Mouse (Mus musculus) liver, adult 2 months (tissue): ENCODE measurements around the gene Zfp715. TPM values are rescaled to one million over a fixed set of nuclear protein-coding genes. Genes with fewer than 3 reads are reported as not detected.
"Not testable (repeated sequence)": the region's sequence is repeated elsewhere in the genome, so short reads cannot be mapped to it uniquely, and the experiment has no call there.

ENCODE experiments used
- DNase-seq: peaks from one replicate; pipeline ENCODE4 v3.0.0-alpha.2; 2011; ENCODE audit warnings: low read depth, low spot score; ENCODE audit errors: extremely low read depth
- H3K27ac ChIP-seq: fragments of 200-500 bp; replicated peaks from 2 replicates; pipeline ENCODE4 v1.5.1; 2012; ENCODE audit warnings: low read depth, mild to moderate bottlenecking, control low read depth, inconsistent platforms, low read length; ENCODE audit not compliant: insufficient read depth
- H3K27me3 ChIP-seq: fragments of 200-500 bp; 2 replicates; pipeline ENCODE4 v1.6.1; 2012; ENCODE audit warnings: mild to moderate bottlenecking, moderate library complexity, low read length, inconsistent platforms; ENCODE audit not compliant: control insufficient read depth, insufficient read depth
- H3K36me3 ChIP-seq: fragments of 200-500 bp; 2 replicates; pipeline ENCODE4 v1.6.1; 2012; ENCODE audit warnings: low read length, inconsistent platforms; ENCODE audit not compliant: control insufficient read depth, insufficient read depth
- H3K4me1 ChIP-seq: fragments of 200-500 bp; 2 replicates; pipeline ENCODE4 v1.6.1; 2011; ENCODE audit warnings: low read length; ENCODE audit not compliant: control insufficient read depth, insufficient read depth
- H3K4me3 ChIP-seq: fragments of 200-500 bp; 2 replicates; pipeline ENCODE4 v1.5.1; 2011; ENCODE audit warnings: low read depth, mild to moderate bottlenecking, control low read depth, low read length, moderate library complexity; ENCODE audit not compliant: insufficient read depth
- H3K79me2 ChIP-seq: fragments of 200-500 bp; 2 replicates; pipeline ENCODE4 v1.6.1; 2012; ENCODE audit warnings: inconsistent platforms, mild to moderate bottlenecking, low read length, moderate library complexity; ENCODE audit not compliant: control insufficient read depth, insufficient read depth
- H3K9ac ChIP-seq: fragments of 200-500 bp; 2 replicates; pipeline ENCODE4 v1.6.1; 2012; ENCODE audit warnings: low read depth, mild to moderate bottlenecking, control low read depth, inconsistent platforms, low read length
- CTCF ChIP-seq: fragments of 200-500 bp; IDR thresholded peaks from 2 replicates; pipeline ENCODE4 v1.5.1; 2011; ENCODE audit warnings: low read depth, low read length, control low read depth
- POLR2A ChIP-seq: fragments of 200-500 bp; IDR thresholded peaks from 2 replicates; pipeline ENCODE4 v1.6.1; 2011; ENCODE audit warnings: low read length, control low read depth; ENCODE audit not compliant: insufficient read depth; ENCODE audit errors: extremely low read depth
- WGBS: fragments of 180-500 bp; shearing (Covaris S2); methylation state at CpG from one replicate; pipeline ENCODE4 v1.1.7; 2018; 5-methylcytosine and 5-hydroxymethylcytosine counted together
- polyA plus RNA-seq: library from polyadenylated mRNA; depleted of rRNA; stranded (reverse); fragments of >200 nt; gene quantifications from 2 replicates; pipeline ENCODE4 v1.2.3, GENCODE M21; 2012
- total RNA-seq: library from RNA; depleted of rRNA; stranded (reverse); fragments of >200 nt; gene quantifications from 2 replicates; pipeline ENCODE4 v1.2.3, GENCODE M21; 2014

Gene Zfp715
- total and polyA plus RNA-seq, 2 experiments = 1.8 to 12.2 TPM

DNA sequence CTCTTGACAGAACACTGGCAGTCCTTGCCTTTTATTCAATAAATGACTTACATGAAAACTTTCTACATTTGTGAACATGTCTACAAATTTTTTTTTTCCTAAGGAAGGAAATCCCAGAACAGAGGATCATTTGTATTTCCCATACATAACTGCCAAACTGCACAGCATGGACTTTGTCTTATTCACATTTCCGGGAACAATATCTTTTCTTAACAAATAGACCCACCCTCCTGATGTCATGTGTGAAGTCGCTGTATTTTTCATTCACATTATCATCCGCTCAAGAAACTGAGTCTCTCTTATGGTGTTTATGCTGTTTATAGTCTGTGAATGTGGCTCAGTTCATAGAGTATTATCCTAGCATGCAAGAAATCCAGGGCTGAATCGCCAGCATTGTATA, 40.7 kb upstream of the Zfp715 start:
- TF ChIP-seq CTCF (no peak), POLR2A (no peak)
- Histone ChIP-seq H3K36me3 (no peaks in the 10 kb centered on the region), H3K27me3 (no peaks in the 10 kb centered on the region), H3K4me3 (no peak overlapping the region), H3K27ac (no peak overlapping the region), H3K79me2 (no peaks in the 10 kb centered on the region), H3K4me1 (peaks cover 4% of the 10 kb centered on the region; the same call in 1 of the 2 replicates), H3K9ac (no peak overlapping the region)
- no peak for DNase-seq
- WGBS = 74% methylated on average over 4 of the region's 4 CpGs

DNA sequence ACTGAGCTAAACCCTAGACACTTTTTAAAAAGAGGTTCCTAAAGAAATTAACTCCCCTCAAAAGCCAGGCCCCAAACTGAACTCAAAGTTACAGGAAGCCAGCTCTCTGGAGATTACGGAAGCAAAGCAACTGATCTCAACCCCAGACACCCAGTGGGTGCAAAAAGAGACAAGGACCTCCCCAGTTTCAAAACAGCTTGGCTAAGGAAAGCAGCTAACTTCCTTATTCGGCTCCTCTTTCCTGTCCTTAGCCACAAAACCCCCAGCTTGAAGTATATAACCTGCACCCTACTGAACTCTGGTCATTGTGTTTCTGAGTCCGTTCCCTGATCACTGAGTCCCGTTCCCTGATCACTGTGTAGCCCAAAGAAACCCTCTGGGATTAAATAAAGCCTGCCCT, 40.0 kb upstream of the Zfp715 start:
- no peak overlapping the region for H3K27ac ChIP-seq
- DNase-seq = peak; percentile 44
- TF ChIP-seq POLR2A = no peak
- no peak for TF ChIP-seq CTCF
- no peak overlapping the region for H3K9ac ChIP-seq
- H3K36me3 ChIP-seq = no peaks in the 10 kb centered on the region
- 65% methylated on average over 4 of the region's 4 CpGs for WGBS
- H3K4me1 ChIP-seq = no peaks in the 10 kb centered on the region
- H3K79me2 ChIP-seq = no peaks in the 10 kb centered on the region
- H3K27me3 ChIP-seq = no peaks in the 10 kb centered on the region
- no peak overlapping the region for H3K4me3 ChIP-seq

DNA sequence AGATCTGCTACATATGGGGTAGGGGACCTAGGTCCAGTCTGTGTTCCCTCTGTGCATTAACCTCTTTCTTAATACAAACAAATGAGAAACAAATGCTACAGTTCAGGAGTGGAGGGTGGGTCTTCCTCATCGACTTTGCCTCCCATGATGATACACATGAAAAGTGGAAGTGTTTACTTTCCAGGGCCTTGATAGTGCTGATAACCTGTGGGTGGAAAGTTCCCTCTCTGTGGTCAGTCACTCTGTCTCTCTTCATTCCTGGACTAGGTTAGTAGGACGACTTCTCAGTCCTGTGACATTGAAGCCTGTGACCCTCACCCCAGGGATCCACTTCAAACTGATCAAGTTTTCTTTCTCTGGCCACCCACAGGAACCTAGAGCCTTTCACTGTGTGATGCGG, 38.1 kb upstream of the Zfp715 start, which contains the start of gene Siglecf:
Gene Siglecf (plus strand): TSS at position 188 of the 400 bp plus-strand sequence.
- H3K4me1 ChIP-seq = no peaks in the 10 kb centered on the region
- whole genome bisulfite sequencing = 36% methylated on average over 3 of the region's 3 CpGs
- no peak within 1 kb of the TSS for H3K4me3 ChIP-seq
- H3K36me3 ChIP-seq = no peaks in the 10 kb centered on the region
- no peak for TF ChIP-seq POLR2A
- no peak for TF ChIP-seq CTCF
- H3K9ac ChIP-seq = no peak within 1 kb of the TSS
- no peaks in the 10 kb centered on the region for H3K79me2 ChIP-seq
- no peak for DNase-seq
- no peak within 1 kb of the TSS for H3K27ac ChIP-seq
- no peaks in the 10 kb centered on the region for H3K27me3 ChIP-seq

DNA sequence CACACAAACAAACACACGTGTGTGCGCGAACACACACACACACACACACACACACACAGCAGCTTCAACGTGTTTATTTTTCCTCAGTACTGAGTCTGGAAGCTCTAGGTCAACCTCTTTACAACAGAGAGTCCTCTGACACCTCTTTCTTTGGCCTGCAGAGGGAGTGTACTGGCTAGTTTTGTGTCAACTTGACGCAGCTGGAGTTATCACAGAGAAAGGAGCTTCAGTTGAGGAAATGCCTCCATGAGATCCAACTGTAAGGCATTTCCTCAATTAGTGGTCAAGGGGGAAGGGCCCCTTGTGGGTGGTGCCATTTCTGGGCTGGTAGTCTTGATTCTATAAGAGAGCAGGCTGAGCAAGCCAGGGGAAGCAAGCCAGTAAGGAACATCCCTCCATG, 36.5 kb upstream of the Zfp715 start:
- 46% methylated on average over 5 of the region's 5 CpGs for WGBS
- not testable (repeated sequence) for H3K9ac ChIP-seq, H3K79me2 ChIP-seq, H3K4me1 ChIP-seq, H3K27me3 ChIP-seq, H3K4me3 ChIP-seq, H3K36me3 ChIP-seq, H3K27ac ChIP-seq
- DNase-seq = peak; percentile 59

DNA sequence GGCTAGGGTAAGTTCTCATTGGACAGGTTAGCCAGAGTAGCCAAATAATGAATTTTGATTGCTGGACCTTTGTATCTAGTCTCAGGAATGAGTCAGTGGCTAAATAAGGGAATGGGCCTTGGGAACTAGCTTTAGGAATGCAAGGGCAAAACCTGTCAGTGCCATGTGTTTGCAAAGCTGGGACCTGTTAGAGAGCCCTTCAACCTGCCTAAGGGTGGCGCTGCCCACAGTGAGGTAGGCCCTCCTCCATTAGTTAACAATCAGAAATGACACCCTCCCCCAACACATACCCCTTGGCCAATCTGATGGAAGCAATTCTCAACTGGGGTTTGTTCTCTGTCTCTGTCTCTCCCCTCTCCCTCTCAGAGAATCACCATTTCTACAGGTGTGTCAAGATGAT, 33.5 kb upstream of the Zfp715 start:
- no peak for DNase-seq
- TF ChIP-seq CTCF (no peak), POLR2A (no peak)
- H3K27ac ChIP-seq = no peak overlapping the region
- no peak overlapping the region for H3K9ac ChIP-seq
- no peaks in the 10 kb centered on the region for H3K4me1 ChIP-seq
- H3K79me2 ChIP-seq = no peaks in the 10 kb centered on the region
- no peaks in the 10 kb centered on the region for H3K36me3 ChIP-seq
- H3K27me3 ChIP-seq = no peaks in the 10 kb centered on the region
- H3K4me3 ChIP-seq = no peak overlapping the region
- 96% methylated on average over 1 of the region's 1 CpGs for WGBS

DNA sequence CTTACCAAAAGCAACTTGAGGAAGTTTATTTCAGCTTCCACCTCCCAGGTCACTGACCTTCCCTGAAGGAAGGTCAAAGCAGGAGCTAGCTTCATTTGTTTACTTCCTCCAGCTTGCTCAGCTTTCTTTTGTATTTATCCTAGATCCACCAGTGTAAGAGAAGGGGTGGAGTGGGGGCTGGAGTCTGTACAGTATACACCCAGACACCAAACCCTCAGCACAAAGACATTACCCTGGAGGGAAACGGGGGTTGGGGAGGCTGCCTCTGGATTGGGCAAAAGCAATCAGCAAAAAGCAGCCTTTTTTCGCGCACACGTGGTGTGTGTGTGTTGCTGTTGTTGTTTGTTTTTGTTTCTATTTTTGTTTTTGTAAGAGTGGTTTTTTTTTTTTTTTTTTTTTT, 33.1 kb upstream of the Zfp715 start:
- DNase-seq = peak; percentile 27
- Histone ChIP-seq H3K36me3 (no peaks in the 10 kb centered on the region), H3K27ac (no peak overlapping the region), H3K9ac (no peak overlapping the region), H3K4me3 (no peak overlapping the region), H3K27me3 (no peaks in the 10 kb centered on the region), H3K79me2 (no peaks in the 10 kb centered on the region), H3K4me1 (no peaks in the 10 kb centered on the region)
- WGBS = 52% methylated on average over 4 of the region's 4 CpGs
- TF ChIP-seq CTCF = no peak
- TF ChIP-seq POLR2A = no peak
